ENCODE assay signal across 10 mouse cellular contexts in the genomic region with DNA sequence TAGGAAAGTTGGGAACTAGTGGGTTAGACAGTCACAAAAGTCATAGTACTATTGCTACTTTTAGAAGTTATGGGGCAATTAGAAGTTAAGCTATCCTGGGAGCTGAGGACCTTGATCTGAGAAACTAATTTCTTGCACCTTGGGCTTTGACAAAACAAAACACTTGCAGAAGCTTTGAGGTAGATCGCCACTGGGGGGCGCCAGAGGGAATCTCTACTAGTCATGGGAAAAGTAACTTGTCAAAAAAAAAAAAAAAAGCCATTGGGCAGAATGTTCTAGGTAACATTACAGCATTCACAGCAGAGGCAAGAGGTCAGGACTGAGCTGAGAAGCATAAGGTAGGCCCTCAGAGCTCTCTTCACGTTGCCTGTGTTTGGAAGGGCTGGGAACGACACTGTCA. TPM values are rescaled to one million over a fixed set of nuclear protein-coding genes. Genes with fewer than 3 reads are reported as not detected.
DNase-seq lines count a peak whose midpoint lies in the region; ATAC-seq and TF ChIP-seq lines count a peak whose summit lies in the region.
"Had no signal": no experiment of that assay in that cellular context is flagged by ENCODE, and none has a peak within 500 bp of the region (broad histone marks: within the 10 kb centered on the region; RNA-seq: fewer than 3 reads in every experiment).

No protein-coding gene starts in this region.

- DNase-seq in hindbrain, embryonic 11.5 days (ENCODE audit: low spot score): peak; percentile 77
- peak; percentile 39 for DNase-seq in MEL-GATA-1-ER (ENCODE audit: extremely low read depth, low read depth)
- peak; percentile 50 to 68 for DNase-seq in cerebellum, adult 2 months
- peak; percentile 67 for DNase-seq in heart, postnatal 4 days
- peak; percentile 71 for DNase-seq in left cerebral cortex, postnatal 4 days
- peak; percentile 78 to 85 for DNase-seq in right cerebral cortex, postnatal 10 days (ENCODE audit: low spot score in 2 of 2)

- no peaks in the 10 kb centered on the region for H3K27me3 ChIP-seq in hindbrain, embryonic 11.5 days (ENCODE audit: control insufficient read depth, insufficient read depth, low read length)
- no peaks in the 10 kb centered on the region for H3K27me3 ChIP-seq in hindbrain, embryonic 16.5 days (replicated peaks; ENCODE audit: control insufficient read depth, insufficient read depth, low read length)
- no peaks in the 10 kb centered on the region for H3K27me3 ChIP-seq in cerebellum, adult 2 months (ENCODE audit: control insufficient read depth, insufficient read depth, low read length)
- H3K27me3 ChIP-seq: embryonic facial prominence, embryonic 12.5 days had no signal

- peaks cover 3% of the 10 kb centered on the region; the same call in 1 of the 2 replicates for H3K4me1 ChIP-seq in hindbrain, embryonic 11.5 days (replicated peaks; ENCODE audit: control insufficient read depth, insufficient read depth, low read length)
- H3K4me1 ChIP-seq in hindbrain, embryonic 16.5 days (ENCODE audit: control insufficient read depth, insufficient read depth, low read depth, low read length): peaks cover 11% of the 10 kb centered on the region
- H3K4me1 ChIP-seq in cerebellum, adult 2 months (ENCODE audit: control insufficient read depth, insufficient read depth, low read length): no peaks in the 10 kb centered on the region
- H3K4me1 ChIP-seq: embryonic facial prominence, embryonic 12.5 days had no signal

- H3K36me3 ChIP-seq in hindbrain, embryonic 11.5 days (ENCODE audit: control insufficient read depth, insufficient read depth, low read length): no peaks in the 10 kb centered on the region
- H3K36me3 ChIP-seq in hindbrain, embryonic 16.5 days (ENCODE audit: control insufficient read depth, insufficient read depth, low read length): peaks cover 35% of the 10 kb centered on the region
- H3K36me3 ChIP-seq: embryonic facial prominence, embryonic 12.5 days had no signal

- TF ChIP-seq CTCF in cerebellum, adult 2 months (IDR thresholded peaks at IDR 0.05; ENCODE audit: borderline replicate concordance, insufficient read depth, low read depth, low read length): peak; percentile 45; the same call in 1 of the 2 replicates

- no peak for ATAC-seq in hindbrain, embryonic 11.5 days (ENCODE audit: low FRiP score)
- no peak for ATAC-seq in hindbrain, embryonic 16.5 days
- ATAC-seq in erythroblast, adult 5-6 weeks (replicated peaks; ENCODE audit: low FRiP score, poor library complexity, severe bottlenecking): no peak

- no peak overlapping the region for H3K4me2 ChIP-seq in hindbrain, embryonic 11.5 days (replicated peaks; ENCODE audit: low read depth, low read length)
- no peak overlapping the region for H3K4me2 ChIP-seq in hindbrain, embryonic 16.5 days (ENCODE audit: low read length)
- H3K4me2 ChIP-seq: embryonic facial prominence, embryonic 12.5 days had no signal

- TF ChIP-seq POLR2A in cerebellum, adult 2 months (IDR thresholded peaks at IDR 0.05; ENCODE audit: borderline replicate concordance, insufficient read depth, low read length): no peak

- no peaks in the 10 kb centered on the region for H3K9me3 ChIP-seq in hindbrain, embryonic 11.5 days (ENCODE audit: control insufficient read depth, low read length)
- H3K9me3 ChIP-seq in hindbrain, embryonic 16.5 days (ENCODE audit: control insufficient read depth, low read length): no peaks in the 10 kb centered on the region
- H3K9me3 ChIP-seq: embryonic facial prominence, embryonic 12.5 days had no signal

- 43% methylated on average over 4 of the region's 4 CpGs for WGBS in hindbrain, embryonic 11.5 days
- WGBS in hindbrain, embryonic 16.5 days: 42% methylated on average over 4 of the region's 4 CpGs
- WGBS in cerebellum, adult 2 months: 27% methylated on average over 4 of the region's 4 CpGs

- no peak overlapping the region for H3K9ac ChIP-seq in hindbrain, embryonic 11.5 days (ENCODE audit: low read depth, low read length)
- H3K9ac ChIP-seq in hindbrain, embryonic 16.5 days (ENCODE audit: low read depth, low read length): no peak overlapping the region
- H3K9ac ChIP-seq: embryonic facial prominence, embryonic 12.5 days had no signal

- no peak overlapping the region for H3K27ac ChIP-seq in hindbrain, embryonic 11.5 days (ENCODE audit: low read depth, low read length)
- no peak overlapping the region for H3K27ac ChIP-seq in hindbrain, embryonic 16.5 days (ENCODE audit: low read depth, low read length)
- no peak overlapping the region for H3K27ac ChIP-seq in cerebellum, adult 2 months (ENCODE audit: insufficient read depth, low read length)
- H3K27ac ChIP-seq: embryonic facial prominence, embryonic 12.5 days had no signal

- intact Hi-C loops in left cerebral cortex, postnatal 4 days (cut with DNase I): no loop called here

- no peak overlapping the region for H3K4me3 ChIP-seq in hindbrain, embryonic 11.5 days (ENCODE audit: low read depth, low read length)
- H3K4me3 ChIP-seq in hindbrain, embryonic 16.5 days (ENCODE audit: low read length): no peak overlapping the region
- no peak overlapping the region for H3K4me3 ChIP-seq in cerebellum, adult 2 months (replicated peaks; ENCODE audit: insufficient read depth, low read depth, low read length)
- H3K4me3 ChIP-seq: embryonic facial prominence, embryonic 12.5 days had no signal

RNA-seq across cellular contexts. Expression of a gene that starts 1.6 kb away (rescaled TPM):
- polyA plus RNA-seq in hindbrain, embryonic 11.5 days (2014; fragmentation: Nextera tagmentation; extraction: Ambion mirVana): 0.68 and 1.0 TPM in 2 replicates
- polyA plus RNA-seq in hindbrain, embryonic 16.5 days (2015; fragmentation: Nextera tagmentation; extraction: Ambion mirVana): 2.7 and 3.8 TPM in 2 replicates
- polyA plus RNA-seq in cerebellum, adult 2 months (2012; rRNA removed): 0.39 and 0.52 TPM in 2 replicates
- not detected for total RNA-seq in heart, postnatal 4 days (2021)
- total RNA-seq in left cerebral cortex, postnatal 4 days (2021): 1 to 10 TPM; 5.6 to 9.8 TPM
- not detected in 2 replicates for total RNA-seq in erythroblast, adult 5-6 weeks (2015; ENCODE audit: low replicate concordance)
- not detected in 2 replicates for total RNA-seq in erythroblast, adult 5-6 weeks (2017; ENCODE audit: low replicate concordance)
- polyA plus RNA-seq: liver, embryonic 16.5 days had no signal

Comparison
In these comparisons a context has a peak if more than half of its experiments do, and no peak if none do; other contexts are left out.
1. RNA of a gene that starts 1.6 kb away (total RNA-seq): 5.6 to 9.8 TPM in left cerebral cortex, postnatal 4 days; not detected in heart, postnatal 4 days and not detected in erythroblast, adult 5-6 weeks; every median in the first group is over 4 times any median in the second.
2. Peak in every context shown above with its lines, with median percentiles within 50 percentile points of each other: DNase-seq.